Mouse (Mus musculus) right cerebral cortex, postnatal 14 days (tissue): ENCODE data around the gene Vps26b.

Experiments used
- DNase-seq: peaks from one replicate; pipeline ENCODE4 v3.0.0; 2022

The Vps26b gene

GRCm38 (mm10) chr9:26993118-26993517 is 36.7 kb downstream of the Vps26b start:
- DNase-seq = no peak

- no peak for DNase-seq
Observed at GRCm38 (mm10) chr9:26990181-26990580, 39.7 kb downstream of the Vps26b start.

- no peak for DNase-seq
Observed at GRCm38 (mm10) chr9:26985668-26986277, 44.1 kb downstream of the Vps26b start.

GRCm38 (mm10) chr9:26985090-26985613 is 44.7 kb downstream of the Vps26b start:
- no peak for DNase-seq

- no peak for DNase-seq
Observed at GRCm38 (mm10) chr9:26978776-26979175, 51.1 kb downstream of the Vps26b start.

- no peak for DNase-seq
Observed at GRCm38 (mm10) chr9:26977754-26978153, 52.1 kb downstream of the Vps26b start.
